Mouse (Mus musculus) kidney, adult 2 months (tissue): ENCODE data around the gene Krtap9-5.

Experiments used
- CTCF ChIP-seq: fragments of 200-500 bp; conservative IDR thresholded peaks from 2 replicates; pipeline ENCODE4 v1.5.1; 2011; ENCODE audit warnings: low read depth, mild to moderate bottlenecking, control low read depth, low read length, moderate library complexity, mixed read lengths; ENCODE audit not compliant: insufficient read depth, insufficient read length
- POLR2A ChIP-seq: fragments of 200-500 bp; IDR thresholded peaks from one replicate; pipeline ENCODE4 v1.6.1; 2011; ENCODE audit warnings: low read depth, low read length, control low read depth

DNA sequence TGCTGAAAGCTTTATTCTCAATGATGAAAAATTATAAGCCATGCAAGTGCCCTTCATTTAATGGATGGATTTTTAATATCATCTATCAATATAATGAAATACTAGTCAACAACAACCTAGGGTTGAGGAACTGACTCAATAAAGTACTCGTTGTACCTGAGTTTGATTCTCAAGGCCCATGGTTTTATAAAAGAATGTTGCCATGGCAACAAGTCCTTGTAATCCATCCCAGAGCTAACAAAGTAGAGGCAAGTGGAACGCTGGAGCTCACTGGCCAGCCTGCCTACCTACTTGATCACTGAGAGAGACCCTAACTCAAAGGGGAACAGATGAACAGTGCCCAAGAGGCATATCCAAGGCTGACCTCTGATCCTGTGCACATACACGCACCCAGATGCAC, 42.3 kb downstream of the Krtap9-5 start:
- TF ChIP-seq POLR2A (no peak), CTCF (no peak)
